Mouse (Mus musculus): Measurements from ENCODE around the gene Polr2f. TPM values are rescaled to one million over a fixed set of nuclear protein-coding genes. Genes with fewer than 3 reads are reported as not detected.

The Polr2f gene
- polyA plus RNA-seq, 1 experiment from 2014 or later: 356 TPM

- Histone ChIP-seq H3K4me1 (ENCODE audit: control insufficient read depth, insufficient read depth, low read length) (peaks cover 23% of the 10 kb centered on the region), H3K36me3 (ENCODE audit: control insufficient read depth, insufficient read depth, low read length) (no peaks in the 10 kb centered on the region), H3K9me3 (replicated peaks; ENCODE audit: control insufficient read depth, low read length) (no peaks in the 10 kb centered on the region), H3K4me3 (ENCODE audit: low read depth, low read length) (no peak overlapping the region), H3K4me2 (ENCODE audit: low read length) (no peak overlapping the region), H3K27ac (ENCODE audit: low read depth, low read length) (no peak overlapping the region), H3K9ac (ENCODE audit: low read length) (no peak overlapping the region), H3K27me3 (replicated peaks; ENCODE audit: control insufficient read depth, insufficient read depth, low read length) (no peaks in the 10 kb centered on the region)
- DNase-seq (ENCODE audit: low spot score) (no peak), ATAC-seq (no peak)
- WGBS: 93% methylated on average over 2 of the region's 2 CpGs
Observed at GRCm38 (mm10) chr15:79191426-79191825, 50.6 kb downstream of the Polr2f start.

- ATAC-seq: peak; percentile 33
- no peak for DNase-seq (ENCODE audit: low spot score)
- no peaks in the 10 kb centered on the region for H3K36me3 ChIP-seq (ENCODE audit: control insufficient read depth, insufficient read depth, low read length)
- no peaks in the 10 kb centered on the region for H3K9me3 ChIP-seq (replicated peaks; ENCODE audit: control insufficient read depth, low read length)
- 65% methylated on average over 6 of the region's 6 CpGs for WGBS
- H3K4me1 ChIP-seq (ENCODE audit: control insufficient read depth, insufficient read depth, low read length): peaks cover 23% of the 10 kb centered on the region
- no peak overlapping the region for H3K4me2 ChIP-seq (ENCODE audit: low read length)
- no peak overlapping the region for H3K9ac ChIP-seq (ENCODE audit: low read length)
- peak overlapping the region; percentile 96 for H3K27ac ChIP-seq (ENCODE audit: low read depth, low read length)
- no peaks in the 10 kb centered on the region for H3K27me3 ChIP-seq (replicated peaks; ENCODE audit: control insufficient read depth, insufficient read depth, low read length)
- no peak overlapping the region for H3K4me3 ChIP-seq (ENCODE audit: low read depth, low read length)
Observed at GRCm38 (mm10) chr15:79192450-79192849, 51.6 kb downstream of the Polr2f start.

- WGBS: 5% methylated on average over 25 of the region's 27 CpGs
- ATAC-seq (peak; percentile 88), DNase-seq (ENCODE audit: low spot score) (peak; percentile 89)
- Histone ChIP-seq H3K27ac (ENCODE audit: low read depth, low read length) (peak overlapping the region; percentile 96), H3K9me3 (replicated peaks; ENCODE audit: control insufficient read depth, low read length) (no peaks in the 10 kb centered on the region), H3K27me3 (replicated peaks; ENCODE audit: control insufficient read depth, insufficient read depth, low read length) (no peaks in the 10 kb centered on the region), H3K9ac (ENCODE audit: low read length) (peak overlapping the region; percentile 56; the same call in 1 of the 2 replicates), H3K4me3 (ENCODE audit: low read depth, low read length) (no peak overlapping the region), H3K4me2 (ENCODE audit: low read length) (peak overlapping the region; percentile 30), H3K36me3 (ENCODE audit: control insufficient read depth, insufficient read depth, low read length) (no peaks in the 10 kb centered on the region), H3K4me1 (ENCODE audit: control insufficient read depth, insufficient read depth, low read length) (peaks cover 23% of the 10 kb centered on the region)
Observed at GRCm38 (mm10) chr15:79192885-79193845, 52.4 kb downstream of the Polr2f start.

GRCm38 (mm10) chr15:79194048-79194447 lies 53.2 kb downstream of the Polr2f start:
- no peaks in the 10 kb centered on the region for H3K27me3 ChIP-seq (replicated peaks; ENCODE audit: control insufficient read depth, insufficient read depth, low read length)
- ATAC-seq: no peak
- WGBS: 92% methylated on average over 9 of the region's 9 CpGs
- peak overlapping the region; percentile 96 for H3K27ac ChIP-seq (ENCODE audit: low read depth, low read length)
- H3K9ac ChIP-seq (ENCODE audit: low read length): no peak overlapping the region
- no peak overlapping the region for H3K4me2 ChIP-seq (ENCODE audit: low read length)
- H3K4me1 ChIP-seq (ENCODE audit: control insufficient read depth, insufficient read depth, low read length): peaks cover 23% of the 10 kb centered on the region
- no peaks in the 10 kb centered on the region for H3K36me3 ChIP-seq (ENCODE audit: control insufficient read depth, insufficient read depth, low read length)
- no peak overlapping the region for H3K4me3 ChIP-seq (ENCODE audit: low read depth, low read length)
- DNase-seq (ENCODE audit: low spot score): no peak
- no peaks in the 10 kb centered on the region for H3K9me3 ChIP-seq (replicated peaks; ENCODE audit: control insufficient read depth, low read length)

- DNase-seq (ENCODE audit: low spot score): no peak
- no peak overlapping the region for H3K4me3 ChIP-seq (ENCODE audit: low read depth, low read length)
- no peak overlapping the region for H3K9ac ChIP-seq (ENCODE audit: low read length)
- WGBS: 86% methylated on average over 2 of the region's 2 CpGs
- ATAC-seq: no peak
- H3K27ac ChIP-seq (ENCODE audit: low read depth, low read length): no peak overlapping the region
- no peaks in the 10 kb centered on the region for H3K9me3 ChIP-seq (replicated peaks; ENCODE audit: control insufficient read depth, low read length)
- H3K36me3 ChIP-seq (ENCODE audit: control insufficient read depth, insufficient read depth, low read length): no peaks in the 10 kb centered on the region
- H3K4me2 ChIP-seq (ENCODE audit: low read length): no peak overlapping the region
- no peaks in the 10 kb centered on the region for H3K27me3 ChIP-seq (replicated peaks; ENCODE audit: control insufficient read depth, insufficient read depth, low read length)
- H3K4me1 ChIP-seq (ENCODE audit: control insufficient read depth, insufficient read depth, low read length): peaks cover 23% of the 10 kb centered on the region
Observed at GRCm38 (mm10) chr15:79194946-79195345, 54.1 kb downstream of the Polr2f start.

GRCm38 (mm10) chr15:79195492-79195891 lies 54.7 kb downstream of the Polr2f start:
- Histone ChIP-seq H3K27ac (ENCODE audit: low read depth, low read length) (no peak overlapping the region), H3K9me3 (replicated peaks; ENCODE audit: control insufficient read depth, low read length) (no peaks in the 10 kb centered on the region), H3K4me1 (ENCODE audit: control insufficient read depth, insufficient read depth, low read length) (peaks cover 23% of the 10 kb centered on the region), H3K4me2 (ENCODE audit: low read length) (no peak overlapping the region), H3K27me3 (replicated peaks; ENCODE audit: control insufficient read depth, insufficient read depth, low read length) (no peaks in the 10 kb centered on the region), H3K9ac (ENCODE audit: low read length) (no peak overlapping the region), H3K36me3 (ENCODE audit: control insufficient read depth, insufficient read depth, low read length) (no peaks in the 10 kb centered on the region), H3K4me3 (ENCODE audit: low read depth, low read length) (no peak overlapping the region)
- ATAC-seq (no peak), DNase-seq (ENCODE audit: low spot score) (no peak)
- WGBS: 86% methylated on average over 8 of the region's 8 CpGs

- no peak for DNase-seq (ENCODE audit: low spot score)
- ATAC-seq: no peak
- 94% methylated on average over 12 of the region's 12 CpGs for WGBS
- Histone ChIP-seq H3K9ac (ENCODE audit: low read length) (no peak overlapping the region), H3K36me3 (ENCODE audit: control insufficient read depth, insufficient read depth, low read length) (no peaks in the 10 kb centered on the region), H3K9me3 (replicated peaks; ENCODE audit: control insufficient read depth, low read length) (no peaks in the 10 kb centered on the region), H3K4me3 (ENCODE audit: low read depth, low read length) (no peak overlapping the region), H3K27ac (ENCODE audit: low read depth, low read length) (no peak overlapping the region), H3K27me3 (replicated peaks; ENCODE audit: control insufficient read depth, insufficient read depth, low read length) (no peaks in the 10 kb centered on the region), H3K4me1 (ENCODE audit: control insufficient read depth, insufficient read depth, low read length) (peaks cover 15% of the 10 kb centered on the region), H3K4me2 (ENCODE audit: low read length) (no peak overlapping the region)
Observed at GRCm38 (mm10) chr15:79199390-79199976, 58.7 kb downstream of the Polr2f start.
